Mouse (Mus musculus): ENCODE results near the gene Cemip.

- TF ChIP-seq CTCF (IDR thresholded peaks at IDR 0.05; ENCODE audit: insufficient read depth, low read length) (no peak), POLR2A (IDR thresholded peaks at IDR 0.05; ENCODE audit: borderline replicate concordance, extremely low read depth, low read depth, low read length) (no peak)
These were observed 97.0 kb downstream of the Cemip start for GRCm38 (mm10) chr7:83989294-83989693.

Data from lung, adult 2 months (tissue).